Mouse (Mus musculus) kidney, adult 2 months (tissue): ENCODE data around the gene Stip1.

Experiments used
- CTCF ChIP-seq: fragments of 200-500 bp; conservative IDR thresholded peaks from 2 replicates; pipeline ENCODE4 v1.5.1; 2011; ENCODE audit warnings: low read depth, mild to moderate bottlenecking, control low read depth, low read length, moderate library complexity, mixed read lengths; ENCODE audit not compliant: insufficient read depth, insufficient read length
- POLR2A ChIP-seq: fragments of 200-500 bp; IDR thresholded peaks from one replicate; pipeline ENCODE4 v1.6.1; 2011; ENCODE audit warnings: low read depth, low read length, control low read depth

GRCm38 (mm10) chr19:7006892-7007593, 32.7 kb downstream of the Stip1 start:
- no peak for TF ChIP-seq CTCF
- no peak for TF ChIP-seq POLR2A
